Mouse (Mus musculus) effector memory CD4-positive, alpha-beta T cell, adult 7 months (primary cell): Measurements from ENCODE around the gene Plk4. TPM values are rescaled to one million over a fixed set of nuclear protein-coding genes. Genes with fewer than 3 reads are reported as not detected.

ENCODE experiments used
- polyA plus RNA-seq: library from polyadenylated mRNA; unstranded; fragments of 100-300 nt; shearing (Covaris generic); gene quantifications from one replicate; pipeline ENCODE4 v1.2.1, GENCODE M21; 2017

The Plk4 gene
- 21.8 TPM for polyA plus RNA-seq

GRCm38 (mm10) chr3:40799530-40800372 lies at the start of gene Plk4:
Gene Plk4 (plus strand): TSS chr3:40800019.

GRCm38 (mm10) chr3:40846473-40846956 lies 46.7 kb downstream of the Plk4 start, which contains the start of gene Mfsd8:
Gene Mfsd8 (minus strand): TSS chr3:40846886.

GRCm38 (mm10) chr3:40846957-40847017 lies 47.0 kb downstream of the Plk4 start, which contains the start of gene Abhd18:
Gene Abhd18 (plus strand): TSS chr3:40846970.

Other genes with a start within 250 kb of the Plk4 start
- not detected for gene Slc25a31, start 91.2 kb upstream of the Plk4 start, polyA plus RNA-seq
- gene Hspa4l, start 55.5 kb upstream of the Plk4 start, polyA plus RNA-seq: 30.3 TPM
- 8.7 TPM for gene Mfsd8, start 46.9 kb downstream of the Plk4 start, polyA plus RNA-seq
- 5.3 TPM for gene Abhd18, start 47.0 kb downstream of the Plk4 start, polyA plus RNA-seq
- gene 1700034I23Rik, start 102.5 kb downstream of the Plk4 start, polyA plus RNA-seq: 0.16 TPM
- 28.9 TPM for gene Larp1b, start 149.8 kb downstream of the Plk4 start, polyA plus RNA-seq